ENCODE assay signal across 13 mouse cellular contexts in the genomic region with DNA sequence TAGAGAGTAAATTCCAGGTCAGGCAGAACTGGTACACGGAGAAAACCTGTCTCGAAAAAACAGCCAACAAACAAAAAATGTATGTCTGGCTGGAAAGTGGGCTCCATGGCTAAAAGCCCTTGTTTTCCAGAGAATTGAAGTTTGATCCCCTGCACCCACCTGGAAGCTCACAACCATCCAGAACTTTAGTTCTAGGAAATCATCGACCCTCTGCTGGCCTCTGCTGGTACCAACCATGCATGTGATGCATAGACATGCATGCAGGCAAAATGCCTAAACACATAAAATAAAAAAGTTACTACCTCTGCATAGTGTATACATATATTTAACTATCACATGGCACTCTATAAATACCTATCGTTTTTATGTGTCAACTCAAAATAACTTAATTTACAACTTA. TPM values are rescaled to one million over a fixed set of nuclear protein-coding genes. Genes with fewer than 3 reads are reported as not detected.
DNase-seq lines count a peak whose midpoint lies in the region; ATAC-seq and TF ChIP-seq lines count a peak whose summit lies in the region.
"Had no signal": no experiment of that assay in that cellular context is flagged by ENCODE, and none has a peak within 500 bp of the region (broad histone marks: within the 10 kb centered on the region; RNA-seq: fewer than 3 reads in every experiment).

No protein-coding gene starts in this region.

- H3K4me3 ChIP-seq in kidney, postnatal 0 days (replicated peaks; ENCODE audit: low read depth, low read length): no peak overlapping the region
- H3K4me3 ChIP-seq in kidney, embryonic 14.5 days (ENCODE audit: low read length): no peak overlapping the region
- no peak overlapping the region for H3K4me3 ChIP-seq in midbrain, embryonic 14.5 days (replicated peaks; ENCODE audit: low read depth, low read length)
- no peak overlapping the region for H3K4me3 ChIP-seq in midbrain, embryonic 10.5 days
- no peak overlapping the region for H3K4me3 ChIP-seq in stomach, postnatal 0 days (ENCODE audit: low read depth, low read length)
- H3K4me3 ChIP-seq: forebrain, embryonic 12.5 days; hindbrain, embryonic 15.5 days; megakaryocyte, embryonic 14.5 days had no signal

- DNase-seq in adrenal gland, postnatal 25 days: peak; percentile 10
- no peak for DNase-seq in adrenal gland, adult 18-20 months (ENCODE audit: low spot score in 2 of 2)
- DNase-seq in kidney, postnatal 0 days (ENCODE audit: low spot score): no peak
- DNase-seq in midbrain, embryonic 14.5 days: peak; percentile 19
- DNase-seq in midbrain, embryonic 10.5 days (ENCODE audit: low spot score): no peak
- DNase-seq in stomach, postnatal 0 days (ENCODE audit: low spot score): no peak
- no peak for DNase-seq in c-Kit-positive CD71-positive TER-119-positive erythroid progenitor cells, embryonic 14.5 days (ENCODE audit: low spot score)
- DNase-seq: gastrocnemius, postnatal 25 days had no signal

- H3K27me3 ChIP-seq in kidney, postnatal 0 days (ENCODE audit: insufficient read depth, low read length): no peaks in the 10 kb centered on the region
- H3K27me3 ChIP-seq in kidney, embryonic 14.5 days (ENCODE audit: control insufficient read depth, insufficient read depth, low read length): no peaks in the 10 kb centered on the region
- H3K27me3 ChIP-seq in midbrain, embryonic 14.5 days (ENCODE audit: control insufficient read depth, insufficient read depth, low read length): no peaks in the 10 kb centered on the region
- H3K27me3 ChIP-seq in midbrain, embryonic 10.5 days (ENCODE audit: low read depth, poor library complexity, severe bottlenecking): no peaks in the 10 kb centered on the region
- no peaks in the 10 kb centered on the region for H3K27me3 ChIP-seq in stomach, postnatal 0 days (ENCODE audit: control insufficient read depth, insufficient read depth, low read length)
- H3K27me3 ChIP-seq: forebrain, embryonic 12.5 days; hindbrain, embryonic 15.5 days; megakaryocyte, embryonic 14.5 days had no signal

- TF ChIP-seq EP300 in stomach, postnatal 0 days (optimal IDR thresholded peaks at IDR 0.05): no peak

- no peaks in the 10 kb centered on the region for H3K4me1 ChIP-seq in kidney, postnatal 0 days (replicated peaks; ENCODE audit: insufficient read depth, low read length)
- no peaks in the 10 kb centered on the region for H3K4me1 ChIP-seq in kidney, embryonic 14.5 days (ENCODE audit: control insufficient read depth, insufficient read depth, low read length)
- no peaks in the 10 kb centered on the region for H3K4me1 ChIP-seq in midbrain, embryonic 14.5 days (ENCODE audit: control insufficient read depth, insufficient read depth, low read length)
- no peaks in the 10 kb centered on the region for H3K4me1 ChIP-seq in midbrain, embryonic 10.5 days
- H3K4me1 ChIP-seq in stomach, postnatal 0 days (replicated peaks; ENCODE audit: control insufficient read depth, insufficient read depth): no peaks in the 10 kb centered on the region
- H3K4me1 ChIP-seq: forebrain, embryonic 12.5 days; hindbrain, embryonic 15.5 days had no signal

- no peak for ATAC-seq in kidney, postnatal 0 days (replicated peaks; ENCODE audit: low FRiP score, low read depth)
- no peak for ATAC-seq in kidney, embryonic 14.5 days (ENCODE audit: low FRiP score, low TSS enrichment)
- ATAC-seq in midbrain, embryonic 14.5 days (ENCODE audit: low FRiP score, low TSS enrichment): no peak
- no peak for ATAC-seq in stomach, postnatal 0 days (ENCODE audit: low FRiP score, low TSS enrichment)
- ATAC-seq: activated CD4-positive, CD25-positive, alpha-beta regulatory T cell, adult 4 months had no signal

- 65% methylated on average over 4 of the region's 4 CpGs for WGBS in kidney, postnatal 0 days
- WGBS in kidney, embryonic 14.5 days: 65% methylated on average over 4 of the region's 4 CpGs
- 72% methylated on average over 4 of the region's 4 CpGs for WGBS in midbrain, embryonic 14.5 days
- 67% methylated on average over 4 of the region's 4 CpGs for WGBS in midbrain, embryonic 10.5 days
- 64% methylated on average over 4 of the region's 4 CpGs for WGBS in stomach, postnatal 0 days

- TF ChIP-seq CTCF in kidney, postnatal 0 days (IDR thresholded peaks at IDR 0.05; ENCODE audit: low read depth): peak; percentile 52
- TF ChIP-seq CTCF in stomach, postnatal 0 days (IDR thresholded peaks at IDR 0.05; ENCODE audit: low read depth): peak; percentile 59

- H3K4me2 ChIP-seq in kidney, postnatal 0 days (ENCODE audit: low read length): no peak overlapping the region
- H3K4me2 ChIP-seq in kidney, embryonic 14.5 days (replicated peaks; ENCODE audit: low read depth, low read length): no peak overlapping the region
- no peak overlapping the region for H3K4me2 ChIP-seq in midbrain, embryonic 14.5 days (ENCODE audit: low read length)
- H3K4me2 ChIP-seq in stomach, postnatal 0 days (replicated peaks; ENCODE audit: low read depth): no peak overlapping the region
- H3K4me2 ChIP-seq: forebrain, embryonic 12.5 days; hindbrain, embryonic 15.5 days had no signal

- H3K9ac ChIP-seq in kidney, postnatal 0 days (ENCODE audit: low read depth, low read length): no peak overlapping the region
- H3K9ac ChIP-seq in kidney, embryonic 14.5 days (ENCODE audit: low read depth, low read length): no peak overlapping the region
- no peak overlapping the region for H3K9ac ChIP-seq in midbrain, embryonic 14.5 days (replicated peaks; ENCODE audit: low read length)
- no peak overlapping the region for H3K9ac ChIP-seq in stomach, postnatal 0 days (ENCODE audit: low read length)
- H3K9ac ChIP-seq: forebrain, embryonic 12.5 days; hindbrain, embryonic 15.5 days had no signal

- H3K36me3 ChIP-seq in kidney, postnatal 0 days (ENCODE audit: insufficient read depth, low read length): no peaks in the 10 kb centered on the region
- no peaks in the 10 kb centered on the region for H3K36me3 ChIP-seq in kidney, embryonic 14.5 days (ENCODE audit: control insufficient read depth, insufficient read depth, low read length)
- no peaks in the 10 kb centered on the region for H3K36me3 ChIP-seq in midbrain, embryonic 14.5 days (ENCODE audit: control insufficient read depth, insufficient read depth, low read length)
- no peaks in the 10 kb centered on the region for H3K36me3 ChIP-seq in midbrain, embryonic 10.5 days
- no peaks in the 10 kb centered on the region for H3K36me3 ChIP-seq in stomach, postnatal 0 days (ENCODE audit: control insufficient read depth, insufficient read depth, low read length)
- H3K36me3 ChIP-seq: forebrain, embryonic 12.5 days; hindbrain, embryonic 15.5 days had no signal

- H3K9me3 ChIP-seq in kidney, postnatal 0 days (replicated peaks; ENCODE audit: low read length): no peaks in the 10 kb centered on the region
- no peaks in the 10 kb centered on the region for H3K9me3 ChIP-seq in kidney, embryonic 14.5 days (ENCODE audit: control insufficient read depth, low read length)
- no peaks in the 10 kb centered on the region for H3K9me3 ChIP-seq in midbrain, embryonic 14.5 days (ENCODE audit: control insufficient read depth, low read length)
- H3K9me3 ChIP-seq in midbrain, embryonic 10.5 days (replicated peaks): no peaks in the 10 kb centered on the region
- no peaks in the 10 kb centered on the region for H3K9me3 ChIP-seq in stomach, postnatal 0 days (ENCODE audit: control insufficient read depth, low read length)
- H3K9me3 ChIP-seq: forebrain, embryonic 12.5 days; hindbrain, embryonic 15.5 days; megakaryocyte, embryonic 14.5 days had no signal

- no peak overlapping the region for H3K27ac ChIP-seq in kidney, postnatal 0 days
- no peak overlapping the region for H3K27ac ChIP-seq in kidney, embryonic 14.5 days (ENCODE audit: low read depth, low read length)
- H3K27ac ChIP-seq in midbrain, embryonic 14.5 days (replicated peaks; ENCODE audit: low read depth, low read length): no peak overlapping the region
- no peak overlapping the region for H3K27ac ChIP-seq in midbrain, embryonic 10.5 days (replicated peaks)
- no peak overlapping the region for H3K27ac ChIP-seq in stomach, postnatal 0 days (replicated peaks)
- H3K27ac ChIP-seq: forebrain, embryonic 12.5 days; hindbrain, embryonic 15.5 days had no signal

RNA-seq across cellular contexts. Expression of gene Kmt2a, which starts 19.3 kb away (rescaled TPM):
- total RNA-seq in adrenal gland, postnatal 25 days (2021): 31.5 and 47.5 TPM in 2 replicates
- 10 to 100 TPM; 27.2 to 32.1 TPM for total RNA-seq in adrenal gland, adult 18-20 months (2021)
- polyA plus RNA-seq in kidney, postnatal 0 days (2015; fragmentation: Nextera tagmentation; extraction: Ambion mirVana): 6.6 and 9.5 TPM in 2 replicates
- 14.9 and 15.2 TPM in 2 replicates for polyA plus RNA-seq in kidney, embryonic 14.5 days (2014; fragmentation: Nextera tagmentation; extraction: Ambion mirVana)
- polyA plus RNA-seq in midbrain, embryonic 14.5 days (2014; fragmentation: Nextera tagmentation; extraction: Ambion mirVana): 21.0 and 22.2 TPM in 2 replicates
- 11.1 and 12.5 TPM in 2 replicates for polyA plus RNA-seq in midbrain, embryonic 10.5 days (2016; fragmentation: Nextera tagmentation; extraction: Ambion mirVana)
- polyA plus RNA-seq in stomach, postnatal 0 days (2015; fragmentation: Nextera tagmentation; extraction: Ambion mirVana): 3.9 and 4.3 TPM in 2 replicates

RNA-seq across cellular contexts. Expression of gene Atp5l, which starts 20.1 kb away (rescaled TPM):
- total RNA-seq in adrenal gland, postnatal 25 days (2021): 383 and 529 TPM in 2 replicates
- 100 to 1,000 TPM; 593 to 763 TPM for total RNA-seq in adrenal gland, adult 18-20 months (2021)
- 1,237 and 1,429 TPM in 2 replicates for polyA plus RNA-seq in kidney, postnatal 0 days (2015; fragmentation: Nextera tagmentation; extraction: Ambion mirVana)
- polyA plus RNA-seq in kidney, embryonic 14.5 days (2014; fragmentation: Nextera tagmentation; extraction: Ambion mirVana): 674 and 931 TPM in 2 replicates
- 698 and 917 TPM in 2 replicates for polyA plus RNA-seq in midbrain, embryonic 14.5 days (2014; fragmentation: Nextera tagmentation; extraction: Ambion mirVana)
- 541 and 557 TPM in 2 replicates for polyA plus RNA-seq in midbrain, embryonic 10.5 days (2016; fragmentation: Nextera tagmentation; extraction: Ambion mirVana)
- 1,024 and 1,071 TPM in 2 replicates for polyA plus RNA-seq in stomach, postnatal 0 days (2015; fragmentation: Nextera tagmentation; extraction: Ambion mirVana)

Comparison
In these comparisons a context has a peak if more than half of its experiments do, and no peak if none do; other contexts are left out.
1. DNase-seq: peak in adrenal gland, postnatal 25 days (single experiment) and midbrain, embryonic 14.5 days (single experiment); none in adrenal gland, adult 18-20 months (0 of 2), kidney, postnatal 0 days (single experiment), midbrain, embryonic 10.5 days (single experiment), stomach, postnatal 0 days (single experiment) and c-Kit-positive CD71-positive TER-119-positive erythroid progenitor cells, embryonic 14.5 days (single experiment).